In the genomic region with DNA sequence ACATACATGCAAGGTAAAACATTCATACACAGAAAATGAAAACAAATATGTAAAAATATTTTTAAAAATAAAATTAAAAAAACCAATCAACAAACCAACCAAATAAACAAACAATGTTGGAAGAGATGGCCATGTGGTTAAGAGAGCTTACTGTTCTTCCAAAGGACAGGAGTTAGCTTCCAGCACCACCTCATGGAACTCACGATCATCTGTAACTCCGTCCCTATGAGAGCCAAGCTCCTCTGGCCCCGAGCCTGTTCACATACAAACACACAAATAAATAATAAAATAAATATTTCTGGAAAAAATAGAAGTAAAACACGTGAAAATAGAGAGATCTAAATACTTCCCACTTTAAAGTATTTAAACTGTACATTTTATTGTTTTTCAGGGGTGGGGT, we compare ENCODE assay signal across 8 mouse cellular contexts.
A peak's percentile ranks its signal among the peaks of the same experiment; 100 is the strongest.
DNase-seq lines count a peak whose midpoint lies in the region; TF ChIP-seq lines count a peak whose summit lies in the region.

No protein-coding gene starts in this region.

- H3K9me3 ChIP-seq in hindbrain, embryonic 10.5 days, result no peaks in the 10 kb centered on the region
- no peaks in the 10 kb centered on the region for H3K9me3 ChIP-seq in midbrain, embryonic 10.5 days (replicated peaks)

- peaks cover 40% of the 10 kb centered on the region for H3K4me1 ChIP-seq in hindbrain, embryonic 10.5 days (replicated peaks)
- peaks cover 52% of the 10 kb centered on the region for H3K4me1 ChIP-seq in midbrain, embryonic 10.5 days

- TF ChIP-seq POLR2A in brain, embryonic 14.5 days (IDR thresholded peaks at IDR 0.05; ENCODE audit: borderline replicate concordance, extremely low read depth, insufficient read depth, insufficient read length, poor library complexity, severe bottlenecking), result no peak

- WGBS in hindbrain, embryonic 10.5 days, result 26% methylated on average over 4 of the region's 4 CpGs
- 28% methylated on average over 4 of the region's 4 CpGs for WGBS in midbrain, embryonic 10.5 days

- no peaks in the 10 kb centered on the region for H3K36me3 ChIP-seq in hindbrain, embryonic 10.5 days
- no peaks in the 10 kb centered on the region for H3K36me3 ChIP-seq in midbrain, embryonic 10.5 days

- H3K4me3 ChIP-seq in gastrocnemius, adult 2 months, result peak overlapping the region; percentile 57
- peak overlapping the region; percentile 50 for H3K4me3 ChIP-seq in hindbrain, embryonic 10.5 days
- H3K4me3 ChIP-seq in midbrain, embryonic 10.5 days, result peak overlapping the region; percentile 48

- H3K27ac ChIP-seq in gastrocnemius, adult 2 months, result no peak overlapping the region
- H3K27ac ChIP-seq in hindbrain, embryonic 10.5 days, result peak overlapping the region; percentile 82
- H3K27ac ChIP-seq in midbrain, embryonic 10.5 days (replicated peaks), result peak overlapping the region; percentile 65; the same call in 1 of the 2 replicates

- H3K27me3 ChIP-seq in hindbrain, embryonic 10.5 days (ENCODE audit: insufficient read depth, poor library complexity, severe bottlenecking), result peaks cover 26% of the 10 kb centered on the region
- peaks cover 52% of the 10 kb centered on the region for H3K27me3 ChIP-seq in midbrain, embryonic 10.5 days (ENCODE audit: low read depth, poor library complexity, severe bottlenecking)

- peak; percentile 26; the same call in 1 of the 2 replicates for TF ChIP-seq CTCF in gastrocnemius, adult 2 months (IDR thresholded peaks at IDR 0.05)
- no peak for TF ChIP-seq CTCF in brain, embryonic 14.5 days (IDR thresholded peaks at IDR 0.05; ENCODE audit: borderline replicate concordance, extremely low read depth, insufficient read depth, insufficient read length)

- no peak for DNase-seq in gastrocnemius, adult 2 months
- no peak for DNase-seq in gastrocnemius, adult 8-10 months (ENCODE audit: low spot score in 2 of 2)
- DNase-seq in brain, embryonic 14.5 days (ENCODE audit: low read depth), result peak; percentile 49
- no peak for DNase-seq in hindbrain, embryonic 10.5 days (ENCODE audit: low spot score)
- DNase-seq in midbrain, embryonic 10.5 days (ENCODE audit: low spot score), result no peak
- no peak for DNase-seq in left cerebral cortex, postnatal 25 days (ENCODE audit: low spot score in 2 of 2)
- no peak for DNase-seq in spleen, postnatal 14 days (ENCODE audit: low spot score in 2 of 2)
- no peak for DNase-seq in cerebellum, adult 11-12 months

- intact Hi-C loops in gastrocnemius, adult 2 months (cut with DNase I), result loop anchor here (10.0 kb wide), 1 partner anchor 266 kb away; no protein-coding TSS in a partner anchor
- intact Hi-C loops in left cerebral cortex, postnatal 25 days (cut with DNase I), result loop anchor here (5.0 kb wide), 1 partner anchor 263 kb away; no protein-coding TSS in a partner anchor
